Mouse (Mus musculus): ENCODE data around the gene Golga2.

Gene Golga2

GRCm38 (mm10) chr2:32343351-32343671 is 56.1 kb downstream of the Golga2 start:
- DNase-seq (ENCODE audit: low spot score), result no peak

GRCm38 (mm10) chr2:32344056-32344455 is 56.9 kb downstream of the Golga2 start:
- DNase-seq (ENCODE audit: low spot score), result no peak

GRCm38 (mm10) chr2:32344598-32345321 is 57.6 kb downstream of the Golga2 start:
- no peak for DNase-seq (ENCODE audit: low spot score)

- DNase-seq (ENCODE audit: low spot score), result no peak
Measured at GRCm38 (mm10) chr2:32347019-32347418, 59.8 kb downstream of the Golga2 start.

- no peak for DNase-seq (ENCODE audit: low spot score)
Measured at GRCm38 (mm10) chr2:32348311-32348710, 61.1 kb downstream of the Golga2 start.

GRCm38 (mm10) chr2:32349625-32350255 is 62.6 kb downstream of the Golga2 start:
- DNase-seq (ENCODE audit: low spot score), result no peak

- no peak for DNase-seq (ENCODE audit: low spot score)
Measured at GRCm38 (mm10) chr2:32350471-32351051, 63.4 kb downstream of the Golga2 start.

- no peak for DNase-seq (ENCODE audit: low spot score)
Measured at GRCm38 (mm10) chr2:32351471-32351961, 64.3 kb downstream of the Golga2 start.

GRCm38 (mm10) chr2:32352151-32353006 is 65.2 kb downstream of the Golga2 start, which contains the start of gene Ciz1:
Gene Ciz1 (plus strand): TSS chr2:32352327.
- DNase-seq (ENCODE audit: low spot score), result no peak

- peak; percentile 94 for DNase-seq (ENCODE audit: low spot score)
Measured at GRCm38 (mm10) chr2:32353007-32353542, 65.9 kb downstream of the Golga2 start, which contains the start of gene Dnm1. Gene Dnm1 (minus strand): TSS chr2:32353338.

- DNase-seq (ENCODE audit: low spot score), result no peak
Measured at GRCm38 (mm10) chr2:32353836-32354235, 66.7 kb downstream of the Golga2 start.

- no peak for DNase-seq (ENCODE audit: low spot score)
Measured at GRCm38 (mm10) chr2:32354336-32354895, 67.2 kb downstream of the Golga2 start.

GRCm38 (mm10) chr2:32356216-32356615 is 69.0 kb downstream of the Golga2 start:
- no peak for DNase-seq (ENCODE audit: low spot score)
